Mouse (Mus musculus): ENCODE results near the gene Tgm1. TPM values are rescaled to one million over a fixed set of nuclear protein-coding genes. Genes with fewer than 3 reads are reported as not detected.

Gene Tgm1
- polyA plus RNA-seq, 1 experiment from 2014 or later: 3.0 TPM

DNA sequence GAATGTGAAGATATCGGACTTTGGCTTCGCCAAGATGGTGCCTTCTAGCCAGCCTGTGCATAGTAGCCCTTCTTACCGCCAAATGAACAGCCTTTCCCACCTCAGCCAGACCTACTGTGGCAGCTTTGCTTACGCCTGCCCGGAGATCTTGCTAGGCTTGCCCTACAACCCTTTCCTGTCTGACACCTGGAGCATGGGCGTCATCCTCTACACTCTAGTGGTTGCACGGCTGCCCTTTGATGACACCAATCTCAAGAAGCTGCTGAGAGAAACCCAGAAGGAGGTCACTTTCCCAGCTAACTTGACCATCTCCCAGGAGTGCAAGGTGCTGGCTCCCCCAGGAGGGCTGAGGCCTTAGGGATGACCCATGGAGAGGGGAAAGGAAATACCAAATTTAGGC, 62.2 kb downstream of the Tgm1 start:
- 79% methylated on average over 7 of the region's 7 CpGs for WGBS

More for the DNA sequence above, 62.2 kb downstream of the Tgm1 start:
- peak overlapping the region; percentile 30; the same call in 1 of the 2 replicates for H3K9ac ChIP-seq (ENCODE audit: low read depth, low read length)
- no peaks in the 10 kb centered on the region for H3K9me3 ChIP-seq (ENCODE audit: control insufficient read depth, low read length)
- no peak overlapping the region for H3K4me2 ChIP-seq
- H3K4me3 ChIP-seq (ENCODE audit: low read depth, low read length): no peak overlapping the region
- H3K36me3 ChIP-seq (ENCODE audit: control insufficient read depth, insufficient read depth, low read length): peaks cover under 1% of the 10 kb centered on the region; the same call in 1 of the 2 replicates
- peaks cover under 1% of the 10 kb centered on the region; the same call in 1 of the 2 replicates for H3K4me1 ChIP-seq (replicated peaks; ENCODE audit: control insufficient read depth, insufficient read depth, low read length)
- no peaks in the 10 kb centered on the region for H3K27me3 ChIP-seq (replicated peaks; ENCODE audit: control insufficient read depth, insufficient read depth, low read length)
- DNase-seq (ENCODE audit: low spot score) (no peak), ATAC-seq (replicated peaks; ENCODE audit: low FRiP score) (no peak)
- H3K27ac ChIP-seq (ENCODE audit: low read depth, low read length): no peak overlapping the region; the same call in 1 of the 2 replicates

Other genes starting within 250 kb of the Tgm1 start
- gene Dhrs4, start 235.2 kb downstream of the Tgm1 start, polyA plus RNA-seq (2014; fragmentation: Nextera tagmentation; extraction: Ambion mirVana): 58.7 and 59.4 TPM in 2 replicates
- gene Carmil3, start 223.3 kb downstream of the Tgm1 start, polyA plus RNA-seq (2014; fragmentation: Nextera tagmentation; extraction: Ambion mirVana): 2.7 and 3.0 TPM in 2 replicates
- gene Cpne6, start 203.5 kb downstream of the Tgm1 start, polyA plus RNA-seq (2014; fragmentation: Nextera tagmentation; extraction: Ambion mirVana): 0.16 and 0.49 TPM in 2 replicates
- not detected in 2 replicates for gene Nrl, start 188.9 kb downstream of the Tgm1 start, polyA plus RNA-seq (2014; fragmentation: Nextera tagmentation; extraction: Ambion mirVana)
- gene Pck2, start 173.7 kb downstream of the Tgm1 start, polyA plus RNA-seq (2014; fragmentation: Nextera tagmentation; extraction: Ambion mirVana): 49.8 and 50.9 TPM in 2 replicates
- gene Dcaf11, start 153.9 kb downstream of the Tgm1 start, polyA plus RNA-seq (2014; fragmentation: Nextera tagmentation; extraction: Ambion mirVana): 72.1 and 73.6 TPM in 2 replicates
- 2.3 and 3.3 TPM in 2 replicates for gene A730061H03Rik, start 153.5 kb downstream of the Tgm1 start, polyA plus RNA-seq (2014; fragmentation: Nextera tagmentation; extraction: Ambion mirVana)
- 2.2 and 2.6 TPM in 2 replicates for gene Fitm1, start 138.3 kb downstream of the Tgm1 start, polyA plus RNA-seq (2014; fragmentation: Nextera tagmentation; extraction: Ambion mirVana)
- 172 and 177 TPM in 2 replicates for gene Psme1, start 135.8 kb downstream of the Tgm1 start, polyA plus RNA-seq (2014; fragmentation: Nextera tagmentation; extraction: Ambion mirVana)
- gene Emc9, start 128.6 kb downstream of the Tgm1 start, polyA plus RNA-seq (2014; fragmentation: Nextera tagmentation; extraction: Ambion mirVana): 44.5 and 46.2 TPM in 2 replicates
- 256 and 277 TPM in 2 replicates for gene Psme2, start 122.8 kb downstream of the Tgm1 start, polyA plus RNA-seq (2014; fragmentation: Nextera tagmentation; extraction: Ambion mirVana)
- 21.2 and 23.1 TPM in 2 replicates for gene Rnf31, start 122.2 kb downstream of the Tgm1 start, polyA plus RNA-seq (2014; fragmentation: Nextera tagmentation; extraction: Ambion mirVana)
- gene Irf9, start 110.4 kb downstream of the Tgm1 start, polyA plus RNA-seq (2014; fragmentation: Nextera tagmentation; extraction: Ambion mirVana): 11.6 and 13.0 TPM in 2 replicates
- 2.8 and 5.2 TPM in 2 replicates for gene Rec8, start 95.9 kb downstream of the Tgm1 start, polyA plus RNA-seq (2014; fragmentation: Nextera tagmentation; extraction: Ambion mirVana)
- 90.1 and 92.1 TPM in 2 replicates for gene Ipo4, start 78.0 kb downstream of the Tgm1 start, polyA plus RNA-seq (2014; fragmentation: Nextera tagmentation; extraction: Ambion mirVana)
- gene Gm49378, start 76.0 kb downstream of the Tgm1 start, polyA plus RNA-seq (2014; fragmentation: Nextera tagmentation; extraction: Ambion mirVana): 2.7 and 2.8 TPM in 2 replicates
- gene Tm9sf1, start 70.1 kb downstream of the Tgm1 start, polyA plus RNA-seq (2014; fragmentation: Nextera tagmentation; extraction: Ambion mirVana): 79.8 and 83.8 TPM in 2 replicates
- 0.47 and 0.49 TPM in 2 replicates for gene Tssk4, start 63.7 kb downstream of the Tgm1 start, polyA plus RNA-seq (2014; fragmentation: Nextera tagmentation; extraction: Ambion mirVana)
- gene Mdp1, start 53.4 kb downstream of the Tgm1 start, polyA plus RNA-seq (2014; fragmentation: Nextera tagmentation; extraction: Ambion mirVana): 40.2 and 43.8 TPM in 2 replicates
- gene Gmpr2, start 42.0 kb downstream of the Tgm1 start, polyA plus RNA-seq (2014; fragmentation: Nextera tagmentation; extraction: Ambion mirVana): 54.9 and 58.0 TPM in 2 replicates
- gene Nedd8, start 41.8 kb downstream of the Tgm1 start, polyA plus RNA-seq (2014; fragmentation: Nextera tagmentation; extraction: Ambion mirVana): 489 and 507 TPM in 2 replicates
- 42.3 and 44.9 TPM in 2 replicates for gene Tinf2, start 32.1 kb downstream of the Tgm1 start, polyA plus RNA-seq (2014; fragmentation: Nextera tagmentation; extraction: Ambion mirVana)
- gene Rabggta, start 8.3 kb upstream of the Tgm1 start, polyA plus RNA-seq (2014; fragmentation: Nextera tagmentation; extraction: Ambion mirVana): 22.8 and 24.0 TPM in 2 replicates
- gene Dhrs1, start 31.8 kb upstream of the Tgm1 start, polyA plus RNA-seq (2014; fragmentation: Nextera tagmentation; extraction: Ambion mirVana): 48.8 and 53.9 TPM in 2 replicates
- gene Nop9, start 31.8 kb upstream of the Tgm1 start, polyA plus RNA-seq (2014; fragmentation: Nextera tagmentation; extraction: Ambion mirVana): 70.6 and 76.1 TPM in 2 replicates
- gene Cideb, start 44.5 kb upstream of the Tgm1 start, polyA plus RNA-seq (2014; fragmentation: Nextera tagmentation; extraction: Ambion mirVana): 8.9 and 9.1 TPM in 2 replicates
- gene Ltb4r2, start 47.5 kb upstream of the Tgm1 start, polyA plus RNA-seq (2014; fragmentation: Nextera tagmentation; extraction: Ambion mirVana): 1.5 and 1.8 TPM in 2 replicates
- gene Ltb4r1, start 52.0 kb upstream of the Tgm1 start, polyA plus RNA-seq (2014; fragmentation: Nextera tagmentation; extraction: Ambion mirVana): 1.6 and 1.9 TPM in 2 replicates
- gene Adcy4, start 70.2 kb upstream of the Tgm1 start, polyA plus RNA-seq (2014; fragmentation: Nextera tagmentation; extraction: Ambion mirVana): 3.9 and 4.8 TPM in 2 replicates
- 51.6 and 52.1 TPM in 2 replicates for gene Ripk3, start 74.9 kb upstream of the Tgm1 start, polyA plus RNA-seq (2014; fragmentation: Nextera tagmentation; extraction: Ambion mirVana)
- gene Nfatc4, start 109.2 kb upstream of the Tgm1 start, polyA plus RNA-seq (2014; fragmentation: Nextera tagmentation; extraction: Ambion mirVana): 15.1 and 15.3 TPM in 2 replicates
- gene Nynrin, start 140.1 kb upstream of the Tgm1 start, polyA plus RNA-seq (2014; fragmentation: Nextera tagmentation; extraction: Ambion mirVana): 12.0 and 12.2 TPM in 2 replicates
- gene Cbln3, start 170.5 kb upstream of the Tgm1 start, polyA plus RNA-seq (2014; fragmentation: Nextera tagmentation; extraction: Ambion mirVana): 0.47 and 0.60 TPM in 2 replicates
- 12.6 and 14.6 TPM in 2 replicates for gene Khnyn, start 171.0 kb upstream of the Tgm1 start, polyA plus RNA-seq (2014; fragmentation: Nextera tagmentation; extraction: Ambion mirVana)
- 24.3 and 30.5 TPM in 2 replicates for gene Sdr39u1, start 186.4 kb upstream of the Tgm1 start, polyA plus RNA-seq (2014; fragmentation: Nextera tagmentation; extraction: Ambion mirVana)
- not detected in 2 replicates for gene Cma1, start 230.7 kb upstream of the Tgm1 start, polyA plus RNA-seq (2014; fragmentation: Nextera tagmentation; extraction: Ambion mirVana)
- gene Cma2, start 237.1 kb upstream of the Tgm1 start, polyA plus RNA-seq (2014; fragmentation: Nextera tagmentation; extraction: Ambion mirVana): not detected in 2 replicates